Mouse (Mus musculus): Measurements from ENCODE around the gene Phc3. TPM values are rescaled to one million over a fixed set of nuclear protein-coding genes. Genes with fewer than 3 reads are reported as not detected.

Gene Phc3
- total and polyA plus RNA-seq, 3 experiments = 3.2 to 11.4 TPM; not detected in 1

DNA sequence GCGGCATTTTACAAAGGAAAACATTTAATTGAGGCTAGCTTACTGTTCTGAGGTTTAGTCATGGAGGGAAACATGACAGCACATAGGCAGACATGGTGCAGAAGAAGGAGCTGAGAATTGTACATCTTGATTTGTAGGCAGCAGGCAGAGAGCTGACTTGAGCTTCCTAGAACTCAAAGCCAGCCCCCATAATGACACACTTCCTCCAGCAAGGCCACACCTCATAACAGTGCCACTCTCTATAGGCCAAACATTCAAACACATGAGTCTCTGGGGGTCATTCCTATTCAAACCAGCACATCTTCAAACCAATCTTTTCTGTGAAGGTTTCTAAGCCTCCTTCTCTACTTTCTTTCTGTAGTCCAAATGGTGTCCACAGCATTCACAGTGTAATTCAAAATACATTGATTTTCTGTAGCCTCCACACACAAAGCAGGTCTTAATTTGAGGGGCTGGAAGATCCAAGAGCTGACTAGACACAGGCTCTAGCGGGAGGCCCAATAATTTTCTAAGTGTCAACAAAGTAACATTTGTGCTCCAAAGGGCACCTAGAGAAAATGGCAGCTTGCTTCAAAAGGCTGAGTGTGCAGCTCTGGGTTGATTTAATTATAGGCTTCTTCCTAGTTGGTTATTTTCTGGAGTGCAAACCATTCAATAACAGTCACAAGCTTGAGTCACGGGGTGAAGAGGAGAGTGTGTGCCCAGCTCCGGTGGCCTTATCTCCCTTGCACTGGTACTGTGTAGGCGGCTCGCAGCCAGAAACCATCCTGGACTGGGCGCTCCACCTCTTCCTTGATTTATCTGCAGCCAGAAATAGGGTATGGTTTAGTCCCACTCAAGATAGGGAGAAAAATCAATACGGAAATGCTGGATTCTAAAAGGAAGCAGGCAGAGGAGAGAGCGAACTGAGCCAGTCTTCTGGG lies 18.4 kb upstream of the Phc3 start:
- Histone ChIP-seq H3K4me1 (ENCODE audit: control insufficient read depth in 1 of 2, insufficient read depth in 2 of 2, low read length in 2 of 2) (peaks cover 6 to 9% of the 10 kb centered on the region in 2 experiments), H3K4me3 (ENCODE audit: control insufficient read depth in 1 of 2, insufficient read depth in 1 of 2, low read depth in 2 of 2, low read length in 2 of 2) (peak overlapping the region; percentile 47 to 53), H3K79me2 (ENCODE audit: control insufficient read depth, insufficient read depth, low read length, poor library complexity) (no peaks in the 10 kb centered on the region), H3K9me3 (replicated peaks; ENCODE audit: insufficient read depth, low read length) (no peaks in the 10 kb centered on the region), H3K27me3 (ENCODE audit: control insufficient read depth in 1 of 2, insufficient read depth in 2 of 2, low read length in 2 of 2) (no peaks in the 10 kb centered on the region), H3K36me3 (ENCODE audit: control insufficient read depth in 1 of 2, insufficient read depth in 2 of 2, low read length in 2 of 2) (peaks cover 0 to 7% of the 10 kb centered on the region in 2 experiments; a peak in 2 of 4 replicates), H3K9ac (ENCODE audit: control insufficient read depth, low read depth, low read length, poor library complexity, severe bottlenecking) (peak overlapping the region; percentile 58), H3K27ac (ENCODE audit: control insufficient read depth, low read depth, low read length) (peak overlapping the region; percentile 94)
- peak; percentile 85 for DNase-seq (ENCODE audit: low read depth, low spot score)
- no peak for TF ChIP-seq E2F4 (IDR thresholded peaks at IDR 0.05; ENCODE audit: borderline replicate concordance, low read depth, low read length)
- peak; percentile 77 for TF ChIP-seq USF1 (IDR thresholded peaks at IDR 0.05; ENCODE audit: low read depth, low read length)
- peak in 1 of 2 experiments; percentile 68; a peak in 2 of 4 replicates for TF ChIP-seq POLR2A (IDR thresholded peaks at IDR 0.05; ENCODE audit: control insufficient read depth in 1 of 2, insufficient read depth in 1 of 2, low read depth in 1 of 2, low read length in 2 of 2, poor library complexity in 1 of 2)
- no peak for TF ChIP-seq USF2 (IDR thresholded peaks at IDR 0.05; ENCODE audit: borderline replicate concordance in 1 of 2, insufficient read depth in 1 of 2, low read depth in 1 of 2, low read length in 2 of 2)
- 0 out of 2 replicates have a peak, but pooled peaks have one; percentile 13 for TF ChIP-seq ZNF384 (IDR thresholded peaks at IDR 0.05; ENCODE audit: low read depth, low read length)
- no peak for TF ChIP-seq RAD21 (IDR thresholded peaks at IDR 0.05; ENCODE audit: low read depth, low read length)
- TF ChIP-seq KAT2A (conservative IDR thresholded peaks at IDR 0.05; ENCODE audit: low read depth, low read length) = 0 out of 2 replicates have a peak, but pooled peaks have one; percentile 41
- TF ChIP-seq POLR2AphosphoS5 (IDR thresholded peaks at IDR 0.05; ENCODE audit: borderline replicate concordance, low read depth, low read length) = no peak
- TF ChIP-seq MEF2A (IDR thresholded peaks at IDR 0.05; ENCODE audit: extremely low read depth, insufficient replicate concordance, low read depth, low read length, poor library complexity, severe bottlenecking) = peak; percentile 79; the same call in 1 of the 2 replicates
- peak; percentile 74; the same call in 1 of the 2 replicates for TF ChIP-seq MXI1 (IDR thresholded peaks at IDR 0.05; ENCODE audit: low read depth, low read length)
- TF ChIP-seq CTCF (IDR thresholded peaks at IDR 0.05 in 2 of 3, conservative IDR thresholded peaks at IDR 0.05 in 1 of 3; ENCODE audit: control insufficient read depth in 1 of 3, insufficient read depth in 1 of 3, low read depth in 2 of 3, low read length in 3 of 3, poor library complexity in 1 of 3, severe bottlenecking in 1 of 3) = no peak
- TF ChIP-seq SMC3 (IDR thresholded peaks at IDR 0.05; ENCODE audit: low read depth, low read length) = no peak
- 0 out of 2 replicates have a peak, but pooled peaks have one; percentile 38 for TF ChIP-seq MAFK (IDR thresholded peaks at IDR 0.05; ENCODE audit: borderline replicate concordance, low read depth, low read length)
- TF ChIP-seq EP300 (IDR thresholded peaks at IDR 0.05; ENCODE audit: low read depth in 1 of 2, low read length in 2 of 2) = peak; percentile 67 to 83
- no peak for TF ChIP-seq MYB (IDR thresholded peaks at IDR 0.05; ENCODE audit: low read depth, low read length)
- TF ChIP-seq ZC3H11A (IDR thresholded peaks at IDR 0.05; ENCODE audit: low read depth, low read length) = no peak
- peak; percentile 77; the same call in 1 of the 2 replicates for TF ChIP-seq RCOR1 (IDR thresholded peaks at IDR 0.05; ENCODE audit: low read depth, low read length)
- TF ChIP-seq ELF1 (IDR thresholded peaks at IDR 0.05; ENCODE audit: low read depth, low read length) = peak; percentile 45; the same call in 1 of the 2 replicates
- TF ChIP-seq ETS1 (IDR thresholded peaks at IDR 0.05; ENCODE audit: low read depth, low read length) = peak; percentile 80
- TF ChIP-seq BHLHE40 (IDR thresholded peaks at IDR 0.05; ENCODE audit: borderline replicate concordance, low read depth, low read length) = no peak
- 0 out of 2 replicates have a peak, but pooled peaks have one; percentile 13 for TF ChIP-seq NRF1 (IDR thresholded peaks at IDR 0.05; ENCODE audit: insufficient read depth, low read depth, low read length, poor library complexity, severe bottlenecking)
- TF ChIP-seq MYC (IDR thresholded peaks at IDR 0.05; ENCODE audit: low read depth, low read length) = 0 out of 2 replicates have a peak, but pooled peaks have one; percentile 35
- no peak for TF ChIP-seq UBTF (IDR thresholded peaks at IDR 0.05; ENCODE audit: borderline replicate concordance, insufficient read depth, low read depth, low read length)
- TF ChIP-seq NELFE (IDR thresholded peaks at IDR 0.05; ENCODE audit: low read depth, low read length) = peak; percentile 59
- TF ChIP-seq TBP (IDR thresholded peaks at IDR 0.05; ENCODE audit: low read depth, low read length) = peak; percentile 51; the same call in 1 of the 2 replicates
- peak; percentile 49 for TF ChIP-seq ZMIZ1 (IDR thresholded peaks at IDR 0.05; ENCODE audit: low read depth, low read length)
- peak; percentile 52 for TF ChIP-seq HCFC1 (IDR thresholded peaks at IDR 0.05; ENCODE audit: low read depth, low read length)
- TF ChIP-seq MAX (IDR thresholded peaks at IDR 0.05; ENCODE audit: low read length) = no peak; the same call in 1 of the 2 replicates
- no peak for TF ChIP-seq JUND (IDR thresholded peaks at IDR 0.05; ENCODE audit: low read depth, low read length)
- TF ChIP-seq MAZ (IDR thresholded peaks at IDR 0.05; ENCODE audit: low read depth, low read length) = no peak
- no peak for TF ChIP-seq GABPA (IDR thresholded peaks at IDR 0.05; ENCODE audit: low read depth, low read length)
- TF ChIP-seq CHD2 (IDR thresholded peaks at IDR 0.05; ENCODE audit: low read length) = no peak
- peak; percentile 67 for TF ChIP-seq TAL1 (IDR thresholded peaks at IDR 0.05; ENCODE audit: low read length)
- peak; percentile 89 for TF ChIP-seq GATA1 (IDR thresholded peaks at IDR 0.05; ENCODE audit: low read depth, low read length)
